Mouse (Mus musculus) liver, embryonic 13.5 days (tissue): ENCODE results near the gene Xlr3a. TPM values are rescaled to one million over a fixed set of nuclear protein-coding genes. Genes with fewer than 3 reads are reported as not detected.
"Not testable (repeated sequence)": the region's sequence is repeated elsewhere in the genome, so short reads cannot be mapped to it uniquely, and the experiment has no call there.

Source experiments
- ATAC-seq: fragments of 200-750 bp; cut with Nextera tagmentation; 2 replicates; pipeline ENCODE4 v1.8.0; 2017; ENCODE audit warnings: low read depth, mild to moderate bottlenecking, moderate number of reproducible peaks, moderate library complexity
- DNase-seq: peaks from one replicate; pipeline ENCODE4 v3.0.0; 2022
- H3K27ac ChIP-seq: fragments of 300-500 bp; sonication (generic); 2 replicates; pipeline ENCODE4 v1.5.1; 2015; ENCODE audit warnings: moderate library complexity, mild to moderate bottlenecking, inconsistent platforms
- H3K27me3 ChIP-seq: fragments of 300-500 bp; sonication (generic); 2 replicates; pipeline ENCODE4 v1.6.1; 2015; ENCODE audit warnings: mild to moderate bottlenecking, inconsistent platforms
- H3K36me3 ChIP-seq: fragments of 300-500 bp; sonication (generic); 2 replicates; pipeline ENCODE4 v1.6.1; 2015; ENCODE audit warnings: mild to moderate bottlenecking, inconsistent platforms
- H3K4me1 ChIP-seq: fragments of 300-500 bp; sonication (generic); replicated peaks from 2 replicates; pipeline ENCODE4 v1.6.1; 2015; ENCODE audit warnings: inconsistent platforms
- H3K4me2 ChIP-seq: fragments of 300-500 bp; sonication (generic); 2 replicates; pipeline ENCODE4 v1.6.1; 2015; ENCODE audit warnings: inconsistent platforms, mild to moderate bottlenecking, moderate library complexity
- H3K4me3 ChIP-seq: fragments of 300-500 bp; sonication (generic); replicated peaks from 2 replicates; pipeline ENCODE4 v1.5.1; 2015; ENCODE audit warnings: mild to moderate bottlenecking, inconsistent platforms
- H3K9ac ChIP-seq: fragments of 300-500 bp; sonication (generic); 2 replicates; pipeline ENCODE4 v1.6.1; 2015; ENCODE audit warnings: mild to moderate bottlenecking, inconsistent platforms
- H3K9me3 ChIP-seq: fragments of 300-500 bp; sonication (generic); replicated peaks from 2 replicates; pipeline ENCODE4 v1.6.1; 2016; ENCODE audit warnings: inconsistent platforms
- WGBS: fragments of 180-500 bp; shearing (Covaris S2); methylation state at CpG from one replicate; pipeline ENCODE4 v1.1.7; 2015; ENCODE audit not compliant: insufficient replicate concordance; 5-methylcytosine and 5-hydroxymethylcytosine counted together
- polyA plus RNA-seq: library from polyadenylated mRNA; unstranded; fragments of >200 nt; fragmentation: Nextera tagmentation; extraction: Ambion mirVana; gene quantifications from 2 replicates; pipeline ENCODE4 v1.2.1, GENCODE M21; 2015

Gene Xlr3a
- 1.3 and 2.6 TPM in 2 replicates for polyA plus RNA-seq

GRCm38 (mm10) chrX:73096941-73097508 lies at the start of gene Xlr3a:
Xlr3a (minus strand) TSS chrX:73097095.
- not testable (repeated sequence) for H3K27ac ChIP-seq, ATAC-seq, H3K36me3 ChIP-seq, H3K4me2 ChIP-seq, H3K4me3 ChIP-seq, H3K9ac ChIP-seq, H3K4me1 ChIP-seq, H3K9me3 ChIP-seq, H3K27me3 ChIP-seq
- 62% methylated on average over 13 of the region's 13 CpGs for WGBS
- DNase-seq = peak; percentile 1

GRCm38 (mm10) chrX:73143218-73143618 lies 46.3 kb upstream of the Xlr3a start:
- H3K4me2 ChIP-seq, H3K27ac ChIP-seq, H3K36me3 ChIP-seq, H3K9me3 ChIP-seq, H3K9ac ChIP-seq, H3K4me1 ChIP-seq, H3K27me3 ChIP-seq, DNase-seq, ATAC-seq, H3K4me3 ChIP-seq: not testable (repeated sequence)
- no CpG with 5 or more reads among the region's 7 CpGs for WGBS

- no CpG with 5 or more reads among the region's 12 CpGs for WGBS
These were observed 26.2 kb upstream of the Xlr3a start for GRCm38 (mm10) chrX:73122859-73123829.

GRCm38 (mm10) chrX:73116747-73117146 lies 19.9 kb upstream of the Xlr3a start, which contains the start of gene Gm14685:
Gm14685 (plus strand) TSS chrX:73117047.
- not testable (repeated sequence) for H3K9ac ChIP-seq, DNase-seq, H3K36me3 ChIP-seq, H3K4me3 ChIP-seq, ATAC-seq, H3K27ac ChIP-seq, H3K27me3 ChIP-seq, H3K4me1 ChIP-seq, H3K9me3 ChIP-seq, H3K4me2 ChIP-seq
- WGBS = no CpG with 5 or more reads among the region's 7 CpGs

More at GRCm38 (mm10) chrX:73122859-73123829, 26.2 kb upstream of the Xlr3a start:
- H3K4me1 ChIP-seq, H3K4me3 ChIP-seq, H3K27me3 ChIP-seq, H3K9ac ChIP-seq, H3K27ac ChIP-seq, H3K4me2 ChIP-seq, H3K36me3 ChIP-seq, ATAC-seq, DNase-seq, H3K9me3 ChIP-seq: not testable (repeated sequence)

GRCm38 (mm10) chrX:73082267-73083055 lies 14.4 kb downstream of the Xlr3a start, which contains the start of gene Xlr4a:
Xlr4a (minus strand) TSS chrX:73082478.
- H3K36me3 ChIP-seq = not testable (repeated sequence)

GRCm38 (mm10) chrX:73066765-73067312 lies 30.1 kb downstream of the Xlr3a start:
- H3K27ac ChIP-seq, DNase-seq, H3K9me3 ChIP-seq, H3K4me2 ChIP-seq, H3K4me3 ChIP-seq, H3K36me3 ChIP-seq, ATAC-seq, H3K9ac ChIP-seq, H3K4me1 ChIP-seq: not testable (repeated sequence)
- H3K27me3 ChIP-seq = peaks cover 14% of the 10 kb centered on the region; the same call in 1 of the 2 replicates
- WGBS = 52% methylated on average over 2 of the region's 5 CpGs

More at GRCm38 (mm10) chrX:73082267-73083055, 14.4 kb downstream of the Xlr3a start, which contains the start of gene Xlr4a:
- not testable (repeated sequence) for H3K27me3 ChIP-seq, H3K4me3 ChIP-seq, H3K27ac ChIP-seq, DNase-seq, H3K4me2 ChIP-seq, ATAC-seq, H3K9me3 ChIP-seq, H3K4me1 ChIP-seq, H3K9ac ChIP-seq
- 47% methylated on average over 19 of the region's 19 CpGs for WGBS

- no peak within 1 kb of the TSS for H3K4me2 ChIP-seq
- no peaks in the 10 kb centered on the region for H3K36me3 ChIP-seq
- H3K27ac ChIP-seq = no peak within 1 kb of the TSS
- DNase-seq (no peak), ATAC-seq (no peak)
- H3K27me3 ChIP-seq = peaks cover 14% of the 10 kb centered on the region; the same call in 1 of the 2 replicates
- no peak within 1 kb of the TSS for H3K4me3 ChIP-seq
- WGBS = 32% methylated on average over 7 of the region's 7 CpGs
- no peaks in the 10 kb centered on the region for H3K4me1 ChIP-seq
- no peaks in the 10 kb centered on the region for H3K9me3 ChIP-seq
- no peak within 1 kb of the TSS for H3K9ac ChIP-seq
These were observed 32.5 kb downstream of the Xlr3a start, which contains the start of gene Pnma3 for GRCm38 (mm10) chrX:73064415-73064793. Pnma3 (plus strand) TSS chrX:73064787.

GRCm38 (mm10) chrX:73063512-73064414 lies 33.1 kb downstream of the Xlr3a start:
- no peaks in the 10 kb centered on the region for H3K9me3 ChIP-seq
- 35% methylated on average over 24 of the region's 24 CpGs for WGBS
- no peak for DNase-seq
- ATAC-seq = no peak
- no peak overlapping the region for H3K4me2 ChIP-seq
- H3K4me1 ChIP-seq = no peaks in the 10 kb centered on the region
- peaks cover 14% of the 10 kb centered on the region; the same call in 1 of the 2 replicates for H3K27me3 ChIP-seq
- no peak overlapping the region for H3K27ac ChIP-seq
- H3K36me3 ChIP-seq = no peaks in the 10 kb centered on the region
- H3K4me3 ChIP-seq = no peak overlapping the region
- no peak overlapping the region for H3K9ac ChIP-seq

GRCm38 (mm10) chrX:73062323-73062722 lies 34.6 kb downstream of the Xlr3a start:
- Histone ChIP-seq H3K4me1 (no peaks in the 10 kb centered on the region), H3K9me3 (no peaks in the 10 kb centered on the region), H3K27me3 (peaks cover 14% of the 10 kb centered on the region; the same call in 1 of the 2 replicates), H3K9ac (no peak overlapping the region), H3K4me3 (no peak overlapping the region), H3K36me3 (no peaks in the 10 kb centered on the region), H3K4me2 (no peak overlapping the region), H3K27ac (no peak overlapping the region)
- ATAC-seq (no peak), DNase-seq (no peak)
- 39% methylated on average over 5 of the region's 5 CpGs for WGBS

GRCm38 (mm10) chrX:73061528-73061927 lies 35.4 kb downstream of the Xlr3a start:
- H3K27me3 ChIP-seq = peaks cover 14% of the 10 kb centered on the region; the same call in 1 of the 2 replicates
- H3K4me2 ChIP-seq = no peak overlapping the region
- ATAC-seq (no peak), DNase-seq (no peak)
- H3K9ac ChIP-seq = no peak overlapping the region
- H3K9me3 ChIP-seq = no peaks in the 10 kb centered on the region
- no peaks in the 10 kb centered on the region for H3K36me3 ChIP-seq
- no peak overlapping the region for H3K27ac ChIP-seq
- 46% methylated on average over 1 of the region's 1 CpGs for WGBS
- H3K4me3 ChIP-seq = no peak overlapping the region
- no peaks in the 10 kb centered on the region for H3K4me1 ChIP-seq
